Mouse (Mus musculus): ENCODE results near the gene Apopt1. TPM values are rescaled to one million over a fixed set of nuclear protein-coding genes. Genes with fewer than 3 reads are reported as not detected.

Apopt1 gene
- polyA plus RNA-seq, 1 experiment: 29.9 TPM

GRCm38 (mm10) chr12:111777919-111778318 lies 64.9 kb downstream of the Apopt1 start:
- Histone ChIP-seq H3K79me2 (ENCODE audit: control insufficient read depth, insufficient read depth) (peaks cover 48% of the 10 kb centered on the region), H3K79me3 (ENCODE audit: low read depth) (peaks cover 14% of the 10 kb centered on the region), H3ac (ENCODE audit: control insufficient read depth, insufficient read length, low read depth) (no peak overlapping the region), H3K36me3 (ENCODE audit: control insufficient read depth, insufficient read depth) (peaks cover 93% of the 10 kb centered on the region), H3K4me3 (ENCODE audit: insufficient read depth, poor library complexity, severe bottlenecking) (no peak overlapping the region), H3K27me3 (ENCODE audit: control insufficient read depth, insufficient read depth, insufficient read length) (no peaks in the 10 kb centered on the region)
- TF ChIP-seq MAX (IDR thresholded peaks at IDR 0.05) (no peak), CEBPB (IDR thresholded peaks at IDR 0.05; ENCODE audit: low read depth) (no peak), CTCF (IDR thresholded peaks at IDR 0.05; ENCODE audit: control insufficient read depth, insufficient read depth, insufficient read length) (no peak), USF1 (IDR thresholded peaks at IDR 0.05; ENCODE audit: low read depth) (no peak), FOSL1 (IDR thresholded peaks at IDR 0.05; ENCODE audit: insufficient read depth, low read length, poor library complexity, severe bottlenecking) (no peak), MYOD1 (IDR thresholded peaks at IDR 0.05; ENCODE audit: control insufficient read depth, insufficient read length, low read depth) (no peak), MYOG (IDR thresholded peaks at IDR 0.05; ENCODE audit: control insufficient read depth, extremely low read depth, insufficient read length) (no peak)

- Histone ChIP-seq H3K27me3 (ENCODE audit: control insufficient read depth, insufficient read depth, insufficient read length) (no peaks in the 10 kb centered on the region), H3K79me2 (ENCODE audit: control insufficient read depth, insufficient read depth) (peaks cover 33% of the 10 kb centered on the region), H3ac (ENCODE audit: control insufficient read depth, insufficient read length, low read depth) (no peak overlapping the region), H3K4me3 (ENCODE audit: insufficient read depth, poor library complexity, severe bottlenecking) (no peak overlapping the region), H3K79me3 (ENCODE audit: low read depth) (peaks cover 11% of the 10 kb centered on the region), H3K36me3 (ENCODE audit: control insufficient read depth, insufficient read depth) (peaks cover 88% of the 10 kb centered on the region)
- peak; percentile 15 for TF ChIP-seq CTCF (IDR thresholded peaks at IDR 0.05; ENCODE audit: control insufficient read depth, insufficient read depth, insufficient read length)
- TF ChIP-seq USF1 (IDR thresholded peaks at IDR 0.05; ENCODE audit: low read depth): no peak
- no peak for TF ChIP-seq MYOD1 (IDR thresholded peaks at IDR 0.05; ENCODE audit: control insufficient read depth, insufficient read length, low read depth)
Measured at GRCm38 (mm10) chr12:111779544-111779943, 66.5 kb downstream of the Apopt1 start.

GRCm38 (mm10) chr12:111785174-111785573 lies 72.1 kb downstream of the Apopt1 start:
- Histone ChIP-seq H3K27me3 (ENCODE audit: control insufficient read depth, insufficient read depth, insufficient read length) (no peaks in the 10 kb centered on the region), H3K79me2 (ENCODE audit: control insufficient read depth, insufficient read depth) (peaks cover 5% of the 10 kb centered on the region), H3K79me3 (ENCODE audit: low read depth) (no peaks in the 10 kb centered on the region), H3ac (ENCODE audit: control insufficient read depth, insufficient read length, low read depth) (no peak overlapping the region), H3K4me3 (ENCODE audit: insufficient read depth, poor library complexity, severe bottlenecking) (no peak overlapping the region), H3K36me3 (ENCODE audit: control insufficient read depth, insufficient read depth) (peaks cover 69% of the 10 kb centered on the region)
- TF ChIP-seq CEBPB (IDR thresholded peaks at IDR 0.05; ENCODE audit: low read depth): no peak
- TF ChIP-seq CTCF (IDR thresholded peaks at IDR 0.05; ENCODE audit: control insufficient read depth, insufficient read depth, insufficient read length): no peak
- TF ChIP-seq USF1 (IDR thresholded peaks at IDR 0.05; ENCODE audit: low read depth): no peak
- no peak for TF ChIP-seq FOSL1 (IDR thresholded peaks at IDR 0.05; ENCODE audit: insufficient read depth, low read length, poor library complexity, severe bottlenecking)
- no peak for TF ChIP-seq MYOD1 (IDR thresholded peaks at IDR 0.05; ENCODE audit: control insufficient read depth, insufficient read length, low read depth)
- no peak for TF ChIP-seq MAX (IDR thresholded peaks at IDR 0.05)
- TF ChIP-seq MYOG (IDR thresholded peaks at IDR 0.05; ENCODE audit: control insufficient read depth, extremely low read depth, insufficient read length): no peak

GRCm38 (mm10) chr12:111787015-111787414 lies 74.0 kb downstream of the Apopt1 start:
- no peak for TF ChIP-seq MYOD1 (IDR thresholded peaks at IDR 0.05; ENCODE audit: control insufficient read depth, insufficient read length, low read depth)
- TF ChIP-seq USF1 (IDR thresholded peaks at IDR 0.05; ENCODE audit: low read depth): no peak
- no peak for TF ChIP-seq MYOG (IDR thresholded peaks at IDR 0.05; ENCODE audit: control insufficient read depth, extremely low read depth, insufficient read length)
- TF ChIP-seq FOSL1 (IDR thresholded peaks at IDR 0.05; ENCODE audit: insufficient read depth, low read length, poor library complexity, severe bottlenecking): no peak
- no peak for TF ChIP-seq MAX (IDR thresholded peaks at IDR 0.05)
- no peak for TF ChIP-seq CEBPB (IDR thresholded peaks at IDR 0.05; ENCODE audit: low read depth)
- no peak for TF ChIP-seq CTCF (IDR thresholded peaks at IDR 0.05; ENCODE audit: control insufficient read depth, insufficient read depth, insufficient read length)
- Histone ChIP-seq H3ac (ENCODE audit: control insufficient read depth, insufficient read length, low read depth) (no peak overlapping the region), H3K27me3 (ENCODE audit: control insufficient read depth, insufficient read depth, insufficient read length) (no peaks in the 10 kb centered on the region), H3K79me2 (ENCODE audit: control insufficient read depth, insufficient read depth) (no peaks in the 10 kb centered on the region), H3K4me3 (ENCODE audit: insufficient read depth, poor library complexity, severe bottlenecking) (no peak overlapping the region), H3K36me3 (ENCODE audit: control insufficient read depth, insufficient read depth) (peaks cover 71% of the 10 kb centered on the region), H3K79me3 (ENCODE audit: low read depth) (no peaks in the 10 kb centered on the region)

GRCm38 (mm10) chr12:111790090-111790489 lies 77.0 kb downstream of the Apopt1 start:
- H3K27me3 ChIP-seq (ENCODE audit: control insufficient read depth, insufficient read depth, insufficient read length): no peaks in the 10 kb centered on the region
- peaks cover 74% of the 10 kb centered on the region for H3K36me3 ChIP-seq (ENCODE audit: control insufficient read depth, insufficient read depth)
- H3K4me3 ChIP-seq (ENCODE audit: insufficient read depth, poor library complexity, severe bottlenecking): no peak overlapping the region
- H3K79me2 ChIP-seq (ENCODE audit: control insufficient read depth, insufficient read depth): peaks cover 8% of the 10 kb centered on the region
- TF ChIP-seq CTCF (IDR thresholded peaks at IDR 0.05; ENCODE audit: control insufficient read depth, insufficient read depth, insufficient read length): no peak
- no peak for TF ChIP-seq CEBPB (IDR thresholded peaks at IDR 0.05; ENCODE audit: low read depth)
- TF ChIP-seq MAX (IDR thresholded peaks at IDR 0.05): no peak
- TF ChIP-seq FOSL1 (IDR thresholded peaks at IDR 0.05; ENCODE audit: insufficient read depth, low read length, poor library complexity, severe bottlenecking): no peak
- TF ChIP-seq USF1 (IDR thresholded peaks at IDR 0.05; ENCODE audit: low read depth): no peak
- no peak for TF ChIP-seq MYOG (IDR thresholded peaks at IDR 0.05; ENCODE audit: control insufficient read depth, extremely low read depth, insufficient read length)
- no peak for TF ChIP-seq MYOD1 (IDR thresholded peaks at IDR 0.05; ENCODE audit: control insufficient read depth, insufficient read length, low read depth)
- no peaks in the 10 kb centered on the region for H3K79me3 ChIP-seq (ENCODE audit: low read depth)
- no peak overlapping the region for H3ac ChIP-seq (ENCODE audit: control insufficient read depth, insufficient read length, low read depth)

- H3K36me3 ChIP-seq (ENCODE audit: control insufficient read depth, insufficient read depth): peaks cover 75% of the 10 kb centered on the region
- TF ChIP-seq FOSL1 (IDR thresholded peaks at IDR 0.05; ENCODE audit: insufficient read depth, low read length, poor library complexity, severe bottlenecking) (no peak), USF1 (IDR thresholded peaks at IDR 0.05; ENCODE audit: low read depth) (no peak), MAX (IDR thresholded peaks at IDR 0.05) (no peak), CTCF (IDR thresholded peaks at IDR 0.05; ENCODE audit: control insufficient read depth, insufficient read depth, insufficient read length) (no peak), MYOG (IDR thresholded peaks at IDR 0.05; ENCODE audit: control insufficient read depth, extremely low read depth, insufficient read length) (no peak), CEBPB (IDR thresholded peaks at IDR 0.05; ENCODE audit: low read depth) (no peak), MYOD1 (IDR thresholded peaks at IDR 0.05; ENCODE audit: control insufficient read depth, insufficient read length, low read depth) (no peak)
Measured at GRCm38 (mm10) chr12:111790631-111791030, 77.6 kb downstream of the Apopt1 start.

More at GRCm38 (mm10) chr12:111790631-111791030, 77.6 kb downstream of the Apopt1 start:
- Histone ChIP-seq H3K79me3 (ENCODE audit: low read depth) (no peaks in the 10 kb centered on the region), H3ac (ENCODE audit: control insufficient read depth, insufficient read length, low read depth) (no peak overlapping the region), H3K79me2 (ENCODE audit: control insufficient read depth, insufficient read depth) (peaks cover 8% of the 10 kb centered on the region), H3K4me3 (ENCODE audit: insufficient read depth, poor library complexity, severe bottlenecking) (no peak overlapping the region), H3K27me3 (ENCODE audit: control insufficient read depth, insufficient read depth, insufficient read length) (no peaks in the 10 kb centered on the region)

All from C2C12 (cell line).